Mouse (Mus musculus): ENCODE results near the gene Tgfbi.

- TF ChIP-seq POLR2A (IDR thresholded peaks at IDR 0.05; ENCODE audit: low read depth, low read length) = no peak
- no peak for TF ChIP-seq CTCF (IDR thresholded peaks at IDR 0.05; ENCODE audit: borderline replicate concordance, insufficient read depth, low read length)
These were observed 34.2 kb upstream of the Tgfbi start for GRCm38 (mm10) chr13:56575074-56575473.
